Mouse (Mus musculus): Measurements from ENCODE around the gene Gm10644. TPM values are rescaled to one million over a fixed set of nuclear protein-coding genes. Genes with fewer than 3 reads are reported as not detected.

The Gm10644 gene
- total and polyA plus RNA-seq, 3 experiments: 1.3 to 1.9 (median 1.7) TPM

GRCm38 (mm10) chr8:83977646-83978045 lies 22.6 kb upstream of the Gm10644 start:
- H3K4me3 ChIP-seq: peak overlapping the region; percentile 24
- H3K27me3 ChIP-seq (ENCODE audit: control insufficient read depth, insufficient read depth, low read length): no peaks in the 10 kb centered on the region
- whole genome bisulfite sequencing: 1% methylated on average over 6 of the region's 6 CpGs
- TF ChIP-seq CTCF (IDR thresholded peaks at IDR 0.05) (no peak), POLR2A (IDR thresholded peaks at IDR 0.05; ENCODE audit: insufficient read depth, low read depth, low read length) (no peak), EP300 (IDR thresholded peaks at IDR 0.05; ENCODE audit: insufficient read depth, low read depth, low read length) (no peak)
- H3K9ac ChIP-seq (ENCODE audit: low read depth, low read length): peak overlapping the region; percentile 15
- no peaks in the 10 kb centered on the region for H3K36me3 ChIP-seq (ENCODE audit: control insufficient read depth, insufficient read depth, low read length)
- peaks cover 16% of the 10 kb centered on the region for H3K4me1 ChIP-seq (ENCODE audit: control insufficient read depth, insufficient read depth, low read length)
- intact Hi-C loops (cut with DNase I): no loop called here
- peaks cover 6% of the 10 kb centered on the region for H3K79me2 ChIP-seq (replicated peaks; ENCODE audit: control insufficient read depth, insufficient read depth, low read length)
- peak in 1 of 2 experiments; percentile 35 for DNase-seq
- H3K27ac ChIP-seq: peak overlapping the region; percentile 82

GRCm38 (mm10) chr8:83976779-83977350 lies 21.9 kb upstream of the Gm10644 start:
- 67% methylated on average over 5 of the region's 5 CpGs for WGBS
- Histone ChIP-seq H3K27me3 (ENCODE audit: control insufficient read depth, insufficient read depth, low read length) (no peaks in the 10 kb centered on the region), H3K36me3 (ENCODE audit: control insufficient read depth, insufficient read depth, low read length) (no peaks in the 10 kb centered on the region), H3K79me2 (replicated peaks; ENCODE audit: control insufficient read depth, insufficient read depth, low read length) (peaks cover 6% of the 10 kb centered on the region), H3K9ac (ENCODE audit: low read depth, low read length) (no peak overlapping the region), H3K27ac (peak overlapping the region; percentile 82), H3K4me1 (ENCODE audit: control insufficient read depth, insufficient read depth, low read length) (peaks cover 18% of the 10 kb centered on the region), H3K4me3 (no peak overlapping the region)
- DNase-seq: no peak
- intact Hi-C loops (cut with DNase I): no loop called here
- TF ChIP-seq EP300 (IDR thresholded peaks at IDR 0.05; ENCODE audit: insufficient read depth, low read depth, low read length): no peak
- peak; percentile 50 for TF ChIP-seq CTCF (IDR thresholded peaks at IDR 0.05)

GRCm38 (mm10) chr8:83976101-83976630 lies 21.2 kb upstream of the Gm10644 start:
- no peaks in the 10 kb centered on the region for H3K36me3 ChIP-seq (ENCODE audit: control insufficient read depth, insufficient read depth, low read length)
- intact Hi-C loops (cut with DNase I): no loop called here
- H3K27me3 ChIP-seq (ENCODE audit: control insufficient read depth, insufficient read depth, low read length): no peaks in the 10 kb centered on the region
- 56% methylated on average over 4 of the region's 4 CpGs for WGBS
- H3K79me2 ChIP-seq (replicated peaks; ENCODE audit: control insufficient read depth, insufficient read depth, low read length): peaks cover 6% of the 10 kb centered on the region
- no peak overlapping the region for H3K4me3 ChIP-seq
- TF ChIP-seq CTCF (IDR thresholded peaks at IDR 0.05) (peak; percentile 70), POLR2A (IDR thresholded peaks at IDR 0.05; ENCODE audit: insufficient read depth, low read depth, low read length) (no peak)
- no peak overlapping the region for H3K9ac ChIP-seq (ENCODE audit: low read depth, low read length)
- peaks cover 18% of the 10 kb centered on the region for H3K4me1 ChIP-seq (ENCODE audit: control insufficient read depth, insufficient read depth, low read length)
- peak; percentile 44 to 49 for DNase-seq
- H3K27ac ChIP-seq: peak overlapping the region; percentile 15; the same call in 1 of the 2 replicates

- no peaks in the 10 kb centered on the region for H3K36me3 ChIP-seq (ENCODE audit: control insufficient read depth, insufficient read depth, low read length)
- peak in 1 of 2 experiments; percentile 23 for DNase-seq
- WGBS: 67% methylated on average over 4 of the region's 4 CpGs
- intact Hi-C loops (cut with DNase I): loop anchor here (2.0 kb wide), 1 partner anchor 22 kb away; the partner anchor contains the start of gene Samd1
- TF ChIP-seq POLR2A (IDR thresholded peaks at IDR 0.05; ENCODE audit: insufficient read depth, low read depth, low read length) (no peak), CTCF (IDR thresholded peaks at IDR 0.05) (no peak), EP300 (IDR thresholded peaks at IDR 0.05; ENCODE audit: insufficient read depth, low read depth, low read length) (no peak)
- H3K9ac ChIP-seq (ENCODE audit: low read depth, low read length): no peak overlapping the region
- H3K4me3 ChIP-seq: no peak overlapping the region
- peaks cover 6% of the 10 kb centered on the region for H3K79me2 ChIP-seq (replicated peaks; ENCODE audit: control insufficient read depth, insufficient read depth, low read length)
- no peak overlapping the region for H3K27ac ChIP-seq
- no peaks in the 10 kb centered on the region for H3K27me3 ChIP-seq (ENCODE audit: control insufficient read depth, insufficient read depth, low read length)
- H3K4me1 ChIP-seq (ENCODE audit: control insufficient read depth, insufficient read depth, low read length): peaks cover 17% of the 10 kb centered on the region
Measured at GRCm38 (mm10) chr8:83974521-83974920, 19.5 kb upstream of the Gm10644 start.

- peak overlapping the region; percentile 72 for H3K4me3 ChIP-seq
- no peaks in the 10 kb centered on the region for H3K27me3 ChIP-seq (ENCODE audit: control insufficient read depth, insufficient read depth, low read length)
- TF ChIP-seq POLR2A (IDR thresholded peaks at IDR 0.05; ENCODE audit: insufficient read depth, low read depth, low read length): 0 out of 2 replicates have a peak, but pooled peaks have one; percentile 7
- no peak for TF ChIP-seq CTCF (IDR thresholded peaks at IDR 0.05)
- no peak for TF ChIP-seq EP300 (IDR thresholded peaks at IDR 0.05; ENCODE audit: insufficient read depth, low read depth, low read length)
- peaks cover 13% of the 10 kb centered on the region for H3K4me1 ChIP-seq (ENCODE audit: control insufficient read depth, insufficient read depth, low read length)
- peaks cover 6% of the 10 kb centered on the region; the same call in 1 of the 2 replicates for H3K79me2 ChIP-seq (replicated peaks; ENCODE audit: control insufficient read depth, insufficient read depth, low read length)
- H3K9ac ChIP-seq (ENCODE audit: low read depth, low read length): peak overlapping the region; percentile 97
- H3K36me3 ChIP-seq (ENCODE audit: control insufficient read depth, insufficient read depth, low read length): no peaks in the 10 kb centered on the region
- H3K27ac ChIP-seq: peak overlapping the region; percentile 81
- intact Hi-C loops (cut with DNase I): loop anchor here (2.0 kb wide), 1 partner anchor 23 kb away; the partner anchor contains the start of gene Samd1
- WGBS: 2% methylated on average over 37 of the region's 37 CpGs
- DNase-seq: peak in 1 of 2 experiments; percentile 45
Measured at GRCm38 (mm10) chr8:83973161-83974031, 18.4 kb upstream of the Gm10644 start.

All from heart, adult 2 months (tissue).